Mouse (Mus musculus): ENCODE measurements at regions not wholly inside any gene's neighbourhood (a gene's known extent, or its start where the extent isn't known, plus 50 kb on each side); places are given as distances from the start of the nearest gene placed in this dataset.

DNA sequence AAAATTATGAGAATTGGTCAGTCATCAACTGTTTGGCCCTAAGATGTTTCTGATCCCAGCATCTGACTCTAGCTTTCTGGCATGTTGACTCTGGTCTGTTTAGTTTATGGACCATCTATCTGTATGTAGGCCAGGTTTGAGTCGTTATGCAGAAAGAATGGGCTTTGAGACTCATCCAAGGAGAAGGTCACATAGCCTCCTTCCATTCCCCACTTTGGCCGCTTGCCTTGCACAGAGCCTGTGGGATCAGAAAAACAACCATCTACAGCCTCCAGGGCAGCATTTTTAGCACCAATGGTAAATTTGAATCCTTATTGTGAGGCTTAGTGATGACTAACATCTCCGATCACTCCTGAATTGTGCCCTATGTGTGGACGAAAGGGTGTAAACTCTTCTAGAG, 257.9 kb upstream of the Id4 start:
- no peak for DNase-seq

DNA sequence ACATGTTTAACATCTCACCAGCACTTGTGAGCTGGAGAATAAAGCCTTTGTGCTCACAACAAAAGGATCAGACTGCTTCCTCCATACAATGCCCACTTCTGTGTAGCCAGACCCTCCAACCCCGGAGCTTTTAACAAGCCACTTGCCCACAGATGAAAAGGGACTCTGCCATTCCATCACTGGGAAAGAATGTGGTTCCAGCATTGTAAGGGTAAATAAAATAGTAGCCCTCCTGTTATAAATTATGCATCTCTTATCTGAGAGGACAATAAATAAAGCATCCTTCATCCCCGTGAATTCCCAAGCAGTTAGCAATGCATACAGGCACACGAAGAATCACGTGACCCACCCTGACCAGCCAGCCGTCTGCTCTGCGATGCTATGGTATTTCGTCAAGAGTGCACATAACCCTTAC, 247.7 kb upstream of the Id4 start:
- no peak for DNase-seq

DNA sequence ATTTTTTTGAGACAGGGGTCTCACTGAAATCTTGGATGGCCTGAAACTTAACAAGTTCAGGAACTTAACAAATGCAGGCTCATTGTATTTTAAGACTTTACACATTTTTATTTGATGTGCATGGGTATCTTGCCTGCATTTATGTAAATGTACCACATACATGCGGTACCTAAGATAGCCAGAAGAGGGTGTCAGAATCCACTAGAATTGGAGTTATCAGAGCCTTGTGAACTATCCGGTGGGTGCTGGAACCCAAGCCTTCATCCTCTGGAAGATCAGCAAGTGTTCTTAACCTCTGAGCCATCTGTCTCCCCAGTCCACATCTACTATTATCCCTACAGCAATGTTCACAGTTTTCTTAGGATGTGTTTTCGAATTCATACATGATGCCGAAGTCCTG, 245.7 kb upstream of the Id4 start:
- no peak for DNase-seq

DNA sequence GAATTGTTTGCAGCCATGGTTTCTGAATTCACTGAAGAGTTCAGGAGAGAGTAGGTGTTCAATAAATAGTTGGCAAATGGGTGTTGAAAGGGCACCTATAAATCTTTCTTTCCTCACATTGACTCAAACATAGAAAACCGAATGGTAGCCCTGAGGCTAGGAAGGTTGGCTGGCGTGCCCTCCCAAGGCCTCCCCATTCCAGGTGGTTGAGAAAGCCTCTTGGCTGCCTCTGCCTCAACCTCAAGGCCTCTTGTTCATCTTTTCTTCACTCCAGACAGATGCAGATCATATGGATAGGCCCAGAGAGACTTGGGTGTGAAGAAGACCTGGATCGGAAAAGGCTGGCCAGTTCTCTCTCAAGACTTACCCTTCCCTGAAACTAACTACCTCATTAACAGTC, 245.0 kb upstream of the Id4 start:
- DNase-seq = no peak

DNA sequence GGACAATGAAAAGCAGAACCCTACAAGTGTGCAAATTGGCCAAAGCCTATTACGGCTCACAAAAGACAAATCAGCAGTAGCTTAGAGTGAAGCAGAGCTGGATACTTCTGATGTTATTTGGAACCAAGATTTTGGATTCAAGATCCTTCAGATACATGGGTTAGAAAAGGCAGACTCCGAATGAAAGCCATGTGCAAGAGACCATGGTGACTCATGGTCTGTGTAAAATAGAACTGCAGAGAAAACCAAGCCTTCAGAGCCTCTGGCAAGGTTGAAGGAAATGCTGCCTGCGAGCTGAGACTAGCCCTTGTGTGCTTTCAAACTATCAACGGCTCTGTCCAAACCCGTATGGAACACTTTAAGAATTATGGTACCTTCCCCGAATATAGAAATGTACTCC, 244.4 kb upstream of the Id4 start:
- DNase-seq = no peak

DNA sequence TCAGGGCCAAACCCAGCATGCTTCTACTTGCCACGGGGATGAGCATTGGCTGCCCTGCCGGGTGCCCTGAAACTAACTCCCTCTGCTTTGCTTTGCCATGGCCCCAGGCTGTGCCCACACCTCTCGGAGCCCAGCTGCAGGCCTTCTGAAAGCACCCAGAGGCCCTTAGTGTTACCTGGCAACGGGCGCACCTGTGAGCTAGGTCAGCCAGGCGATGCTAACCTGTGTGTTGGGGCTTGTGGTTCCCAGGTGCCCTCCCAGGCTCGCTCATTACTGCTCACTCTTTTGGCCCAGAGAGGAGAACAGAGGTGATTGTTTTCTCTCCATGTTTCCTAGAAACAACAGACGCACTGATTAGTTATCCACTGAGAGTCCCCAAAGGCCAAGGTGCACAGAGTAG, 243.4 kb upstream of the Id4 start:
- no peak for DNase-seq

DNA sequence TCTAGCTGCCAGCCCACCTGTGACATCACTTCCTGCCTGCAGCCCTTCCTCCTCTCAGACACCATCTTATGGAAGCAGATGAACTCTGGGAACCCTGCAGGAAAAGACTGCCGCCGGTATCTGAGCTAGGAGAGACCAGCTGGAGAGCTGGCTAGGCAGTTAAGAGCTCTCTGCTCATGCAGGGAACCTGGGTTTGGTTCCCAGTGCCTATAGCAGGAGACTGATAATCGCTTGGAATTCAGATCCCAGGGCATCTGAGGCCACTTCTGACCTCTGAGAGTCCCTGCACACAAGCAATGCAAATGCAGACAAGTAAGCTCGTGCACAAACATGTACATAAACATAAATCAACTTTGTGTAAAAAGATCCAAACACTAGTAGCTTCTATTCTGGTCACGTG, 242.4 kb upstream of the Id4 start:
- no peak for DNase-seq

DNA sequence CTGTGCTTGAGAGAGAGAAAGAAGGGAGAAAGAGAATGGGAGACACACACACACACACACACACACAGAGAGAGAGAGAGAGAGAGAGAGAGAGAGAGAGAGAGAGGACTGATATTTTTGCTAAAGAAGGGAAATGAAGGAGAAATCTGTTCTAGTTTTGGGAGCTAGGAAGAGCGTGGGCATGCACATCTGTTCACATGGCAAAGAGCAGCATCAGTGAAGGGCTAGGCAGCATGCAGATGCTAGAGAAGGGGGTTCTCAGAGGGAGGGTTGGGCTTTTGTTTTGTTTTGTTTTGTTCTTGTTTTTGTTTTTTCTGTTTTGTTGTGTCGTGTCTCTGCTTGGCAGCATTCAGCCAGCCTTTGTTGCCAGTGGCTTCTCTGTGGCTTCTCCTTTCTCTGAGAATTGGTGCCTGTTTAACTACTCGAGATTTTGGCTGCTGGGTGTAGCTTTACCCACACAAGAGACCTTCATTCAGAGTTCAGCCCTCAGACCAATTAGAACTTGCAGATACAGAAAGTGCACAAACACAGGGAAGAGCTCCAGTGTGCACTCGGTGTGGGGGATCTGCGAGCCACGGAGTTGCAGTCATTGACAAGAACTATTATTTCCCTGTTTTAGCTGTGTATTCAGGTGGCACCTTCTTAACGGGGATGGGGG, 237.9 kb upstream of the Id4 start:
- DNase-seq = no peak

DNA sequence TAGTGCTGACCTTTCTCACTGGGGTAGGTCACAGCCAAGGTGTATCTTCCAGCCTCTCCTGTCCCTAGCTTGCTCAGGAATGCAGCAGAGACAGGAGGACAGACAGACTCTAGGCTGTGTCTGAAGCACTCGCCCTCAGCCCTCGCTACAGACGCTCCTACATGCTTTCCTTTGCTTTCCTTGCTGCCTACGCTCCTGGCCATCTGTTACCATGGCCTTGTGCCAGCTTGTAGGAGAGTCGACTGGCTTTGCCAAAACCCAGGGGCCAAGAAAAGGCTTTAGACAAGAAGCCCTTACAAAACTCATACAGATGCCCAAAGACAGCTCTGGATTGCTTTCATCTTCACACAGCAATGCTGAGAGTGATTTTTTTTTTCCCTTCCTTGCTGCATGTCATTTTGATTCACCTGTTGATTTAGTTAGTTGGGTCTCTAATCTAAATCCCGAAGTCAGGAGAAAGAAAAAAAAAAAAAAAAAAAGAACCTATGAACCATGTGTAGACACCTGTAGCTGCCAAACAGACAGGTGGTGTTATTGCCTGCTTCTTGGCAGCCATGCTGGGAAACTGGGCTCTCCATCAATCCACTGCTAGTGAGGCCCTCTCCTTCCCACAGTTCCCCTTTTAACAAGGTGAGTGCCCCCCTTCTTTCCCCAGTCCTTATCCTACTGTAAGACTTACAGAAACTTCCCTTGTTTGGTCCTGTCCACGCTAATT, 233.1 kb upstream of the Id4 start:
- no peak for DNase-seq

DNA sequence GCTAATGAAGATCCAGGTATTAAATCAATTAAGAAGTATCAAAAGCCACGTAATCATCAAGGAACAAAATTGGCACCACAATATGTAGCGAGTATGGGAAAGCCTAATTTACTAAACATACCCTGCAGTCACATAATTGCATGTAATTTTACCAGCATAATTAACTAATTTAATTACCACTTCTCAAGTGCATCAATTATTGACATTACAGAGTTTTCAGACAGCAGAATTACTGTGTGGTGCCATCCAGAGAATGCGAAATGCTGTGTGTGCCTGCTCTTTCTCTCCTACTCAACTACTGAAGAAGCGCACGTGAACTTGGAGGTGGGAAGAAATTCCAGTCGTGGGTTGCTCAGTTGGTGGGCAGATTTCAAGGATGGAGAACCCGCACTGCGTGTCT, 229.5 kb upstream of the Id4 start:
- no peak for DNase-seq

DNA sequence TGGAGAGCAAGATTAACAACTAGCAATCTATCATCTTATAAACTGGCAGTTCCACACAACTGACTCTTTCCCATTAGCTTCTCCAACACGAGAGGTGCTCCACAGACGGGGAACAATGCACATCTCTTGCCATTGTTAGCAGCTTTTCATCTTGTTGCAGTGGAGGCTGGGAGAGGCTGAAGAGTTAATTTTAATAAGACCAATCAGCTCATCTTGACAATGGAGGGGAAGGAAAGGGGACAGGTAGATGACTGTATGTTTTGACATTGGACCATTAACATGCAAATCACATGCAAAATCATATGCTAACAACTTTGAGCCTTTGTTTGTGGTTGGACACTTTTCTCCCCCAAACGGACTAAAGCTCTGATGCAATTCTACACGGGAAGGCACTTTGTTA, 218.9 kb upstream of the Id4 start:
- DNase-seq = no peak

DNA sequence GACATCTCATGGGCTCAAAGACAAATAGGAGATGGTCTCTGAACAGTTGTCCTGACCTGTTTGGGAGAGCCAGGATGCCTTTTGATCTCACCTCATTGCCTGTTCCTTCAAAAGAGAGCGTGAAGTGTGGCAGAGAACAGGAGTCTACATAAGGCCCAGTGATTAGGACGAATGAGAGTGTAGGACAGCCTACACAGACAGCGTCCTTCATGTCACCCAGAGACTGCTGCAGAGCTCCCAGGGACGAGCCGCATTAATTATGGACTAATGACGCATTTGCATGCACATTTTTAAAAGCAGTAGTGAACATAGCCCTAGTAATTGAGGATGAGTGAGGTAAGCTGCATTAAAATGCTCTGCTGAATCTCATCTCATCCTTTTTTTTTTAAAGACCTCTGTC, 218.5 kb upstream of the Id4 start:
- DNase-seq = no peak

DNA sequence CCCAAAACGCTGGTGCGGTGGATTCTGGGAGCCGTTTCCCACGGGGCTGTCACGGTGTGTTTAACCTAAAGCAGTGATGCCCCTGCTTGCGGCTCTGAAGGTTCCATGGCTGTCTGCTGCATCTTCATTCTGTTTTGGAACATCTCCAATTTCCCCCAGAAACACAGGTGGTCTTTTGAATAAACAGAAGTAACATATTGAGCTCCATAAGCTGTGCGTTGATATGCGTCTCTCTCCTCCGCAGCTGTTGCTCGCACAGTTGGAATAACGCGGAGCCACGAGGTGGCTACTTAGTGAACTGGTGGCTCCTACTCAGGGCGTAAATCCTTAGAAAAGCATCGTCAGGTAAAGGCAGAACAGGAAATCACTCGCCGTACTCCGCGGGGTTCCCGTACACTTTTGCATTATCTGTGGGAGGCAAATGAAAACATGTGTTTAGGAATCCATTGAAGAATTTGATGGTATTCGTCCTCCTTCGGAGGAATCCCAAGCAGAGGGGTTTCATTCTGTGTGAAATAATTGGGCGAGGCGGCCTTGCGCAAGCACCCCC, 214.8 kb upstream of the Id4 start:
- DNase-seq = no peak

DNA sequence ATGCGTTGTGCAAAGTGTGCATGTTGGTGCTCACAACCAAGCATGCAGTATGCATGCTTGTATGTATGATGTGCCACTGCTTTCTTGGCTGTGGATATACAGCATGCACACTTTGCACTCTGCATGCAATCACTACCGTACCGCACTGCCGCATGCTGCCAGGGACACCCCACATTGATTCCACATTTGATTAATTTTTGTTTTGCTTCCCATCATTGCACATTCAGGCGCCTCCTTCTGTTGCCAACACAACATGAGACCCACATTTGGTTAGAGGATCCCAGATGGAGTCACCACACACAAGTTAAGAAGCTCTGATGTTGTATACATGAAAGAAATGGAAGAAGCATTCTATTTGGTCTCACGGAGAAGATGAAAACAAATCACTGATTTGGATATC, 211.2 kb upstream of the Id4 start:
- DNase-seq = no peak

DNA sequence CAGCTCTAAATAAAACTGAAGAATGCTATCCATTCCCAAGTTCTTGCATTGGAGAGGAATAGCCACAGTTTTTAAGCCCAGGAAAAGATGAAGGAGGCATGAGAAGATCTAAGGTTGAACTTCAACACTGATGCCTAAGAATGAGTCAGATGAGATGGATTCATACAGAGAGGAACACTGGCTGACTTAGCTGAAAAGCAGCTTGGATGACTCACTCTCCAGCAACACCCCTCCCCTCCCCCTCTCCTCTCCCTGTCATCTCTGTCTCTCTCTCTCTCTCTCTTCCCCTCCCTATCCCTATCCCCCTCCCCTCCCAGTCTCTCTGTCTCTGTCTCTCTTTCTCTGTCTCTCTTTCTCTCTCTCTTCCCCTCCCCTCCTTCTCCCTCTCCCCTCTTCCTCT, 186.4 kb upstream of the Id4 start:
- no peak for DNase-seq

DNA sequence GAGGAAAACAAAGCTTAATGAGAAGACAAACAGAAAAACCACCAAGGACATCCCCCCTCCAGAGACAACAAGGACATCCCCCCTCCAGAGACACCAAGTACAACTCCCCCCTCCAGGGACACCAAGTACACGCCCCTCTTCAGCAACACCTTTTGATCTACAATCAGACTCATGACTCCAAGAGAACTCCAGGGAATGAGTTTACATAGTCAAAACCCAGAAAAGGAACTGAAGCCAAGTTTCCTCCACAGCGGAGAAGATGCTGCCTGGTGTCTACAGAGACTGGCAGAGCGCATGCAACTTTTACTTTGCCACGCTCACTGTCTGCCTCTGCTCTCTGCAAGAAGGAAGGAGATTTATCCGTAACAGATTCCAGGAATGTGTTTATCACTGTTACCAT, 185.7 kb upstream of the Id4 start:
- no peak for DNase-seq

DNA sequence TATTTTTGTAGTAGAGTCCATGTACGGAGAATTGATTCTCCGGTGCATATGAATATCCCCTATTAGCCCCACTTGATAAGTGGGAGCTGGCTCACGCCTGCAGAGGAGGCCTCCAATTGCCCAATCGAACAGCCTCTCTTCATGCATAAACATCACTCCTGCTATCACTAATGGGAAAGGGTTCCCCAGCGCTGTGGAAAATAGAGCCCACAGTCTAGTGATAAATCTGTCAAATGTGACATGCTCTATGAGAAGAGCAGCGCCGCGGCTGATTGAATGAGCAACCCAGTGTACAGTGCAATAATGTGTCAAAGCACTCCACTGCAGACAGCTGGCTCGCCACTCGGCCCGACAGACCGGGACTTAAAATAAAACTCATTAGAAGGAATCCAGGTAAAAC, 182.8 kb upstream of the Id4 start:
- DNase-seq = no peak

DNA sequence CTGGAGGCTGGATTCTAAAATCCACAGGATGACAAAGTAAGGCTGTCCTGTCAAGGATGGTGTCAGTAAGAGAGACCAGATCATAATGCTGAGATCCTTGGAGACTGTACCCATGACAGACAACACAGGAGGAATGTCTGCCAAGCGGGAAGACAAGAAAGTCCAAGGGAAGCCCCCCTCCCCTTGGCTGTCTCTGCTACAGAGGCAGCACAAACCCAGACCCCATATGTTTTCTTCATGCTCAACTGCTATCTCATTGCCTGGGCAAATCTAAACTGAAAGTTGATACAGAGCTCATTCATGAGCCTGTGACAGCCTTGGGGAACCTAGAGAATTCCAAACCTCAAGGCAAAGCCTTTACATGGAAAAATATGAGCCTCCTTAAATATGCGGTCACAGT, 177.7 kb upstream of the Id4 start:
- no peak for DNase-seq

DNA sequence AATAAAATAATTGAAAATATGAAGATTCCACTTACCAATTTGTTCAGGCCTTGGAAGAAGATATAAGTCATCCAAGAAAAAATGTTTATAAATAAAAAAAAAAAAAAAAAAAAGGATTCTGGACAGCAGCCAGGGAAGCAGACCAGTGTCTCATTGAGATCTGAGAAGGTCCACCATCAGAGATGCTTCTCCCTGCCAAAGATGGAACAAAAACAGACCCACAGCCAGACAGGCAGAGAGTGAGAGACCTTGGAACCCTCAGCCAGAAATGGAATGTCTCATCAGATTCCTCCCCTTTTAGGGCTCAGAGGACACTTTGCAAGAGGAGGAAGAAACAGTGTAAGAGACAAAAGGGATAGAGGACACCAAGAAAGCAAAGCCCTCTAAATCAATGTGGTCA, 177.2 kb upstream of the Id4 start:
- no peak for DNase-seq

DNA sequence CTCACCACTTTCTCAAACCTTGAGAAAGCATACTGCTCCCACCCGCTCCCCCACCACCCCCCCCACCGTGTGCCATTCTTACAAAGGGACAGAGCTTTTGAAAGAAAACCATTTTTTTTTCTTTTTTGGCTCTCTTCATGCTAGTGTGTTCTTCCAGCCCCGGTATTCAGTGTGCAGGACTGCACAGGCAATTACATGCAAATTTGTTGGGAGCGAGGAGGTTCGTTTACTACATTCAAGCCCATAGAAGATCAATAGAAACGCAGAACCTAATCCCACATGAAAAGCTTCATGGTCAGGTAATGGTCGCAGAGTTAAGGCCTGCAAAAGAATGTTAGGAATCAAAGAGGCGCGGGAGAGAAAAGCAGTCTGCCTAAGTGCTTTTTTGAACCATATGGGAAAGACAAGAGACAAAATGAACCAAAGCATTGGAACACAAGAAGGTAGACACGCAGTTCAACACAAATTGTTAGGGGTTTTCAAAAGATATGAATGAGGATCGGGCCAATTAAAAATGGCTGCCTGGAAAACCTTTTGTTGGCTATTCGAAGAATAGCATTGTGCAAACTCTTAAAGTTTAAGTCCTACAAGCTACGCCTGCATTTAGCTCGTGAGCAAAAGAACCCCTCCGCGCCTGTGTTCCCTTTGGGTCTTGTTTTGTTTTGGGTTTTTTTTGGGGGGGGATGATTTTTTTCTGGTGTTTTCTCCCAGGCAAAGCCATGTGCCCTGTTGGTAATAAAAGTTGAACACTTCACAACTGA, 166.6 kb upstream of the Id4 start:
- no peak for DNase-seq

DNA sequence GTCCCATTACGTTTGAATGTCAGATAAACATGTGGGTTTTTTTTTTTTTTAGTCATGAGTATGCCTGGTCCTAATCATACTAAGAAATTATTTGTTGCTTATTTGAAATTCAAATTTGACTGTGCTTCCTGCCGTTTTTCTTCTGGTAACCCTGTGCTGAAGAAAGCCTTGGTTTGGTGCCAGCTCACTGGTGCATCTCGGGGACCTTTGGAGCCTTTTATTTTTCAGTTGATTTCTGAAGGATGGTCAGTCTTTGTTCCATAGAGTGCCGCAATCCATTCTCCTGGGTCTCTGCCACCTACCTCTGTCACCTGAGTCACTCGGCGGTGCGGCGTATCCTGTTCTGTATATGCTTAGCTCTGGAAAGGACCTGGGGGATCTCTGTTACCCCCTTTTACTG, 158.9 kb upstream of the Id4 start:
- DNase-seq = no peak

DNA sequence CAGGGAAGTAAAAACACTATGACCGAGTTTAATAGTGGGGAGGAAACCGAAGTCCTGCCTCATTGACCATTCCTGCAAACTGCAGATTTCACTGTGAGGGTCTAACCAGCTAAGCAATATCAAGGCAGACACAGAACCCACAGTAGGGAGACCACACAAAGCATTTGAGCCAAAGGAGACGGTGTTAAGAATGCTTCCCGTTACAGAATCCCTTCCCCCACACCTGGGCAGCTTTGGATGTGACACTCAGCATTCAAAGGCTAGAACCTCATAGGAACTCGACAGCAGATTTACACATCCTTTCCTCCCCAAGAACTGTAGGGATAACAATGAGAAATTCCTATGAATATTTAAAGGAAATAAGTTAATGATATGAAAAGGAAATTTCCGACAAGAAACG, 158.5 kb upstream of the Id4 start:
- DNase-seq = no peak

DNA sequence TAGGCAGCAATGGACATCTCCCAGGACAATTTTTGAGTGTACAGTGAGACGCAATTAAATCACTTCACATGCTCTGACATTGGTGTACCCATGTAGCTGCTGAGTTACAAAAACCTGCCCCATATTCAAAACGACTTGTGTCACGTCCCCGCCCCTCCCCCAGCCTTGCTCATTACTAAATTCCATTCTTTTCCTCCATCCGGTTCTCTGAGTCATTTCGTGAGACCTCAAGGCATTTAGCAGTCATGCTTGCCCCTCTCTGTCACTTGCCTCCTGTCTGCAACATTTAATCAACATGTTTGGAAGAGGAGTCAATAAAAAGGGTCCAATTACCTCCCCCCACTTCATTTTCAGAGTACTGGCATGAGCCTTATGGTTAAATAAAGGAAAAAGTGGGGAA, 156.3 kb upstream of the Id4 start:
- DNase-seq = no peak

DNA sequence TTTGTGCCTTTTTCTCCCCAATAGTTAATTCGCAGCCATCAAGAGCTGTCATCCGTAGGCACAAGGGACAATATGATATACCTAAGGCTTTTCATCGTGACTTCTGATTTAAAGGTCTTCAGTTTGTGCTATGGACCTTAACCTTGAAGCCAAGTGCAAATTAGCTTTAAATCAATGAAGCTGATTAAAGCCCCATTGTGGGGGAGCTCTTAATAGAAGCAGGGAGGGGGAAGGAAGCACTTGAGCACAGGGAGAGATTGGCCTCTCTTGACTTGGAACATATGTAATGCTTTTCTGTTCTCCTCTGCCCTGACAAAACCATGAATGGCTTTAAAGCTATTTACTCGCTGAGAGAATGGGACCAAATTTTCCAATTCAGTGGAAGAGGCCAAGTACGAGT, 154.1 kb upstream of the Id4 start:
- DNase-seq = no peak
